Mouse (Mus musculus) heart, embryonic 14.5 days (tissue): ENCODE results near the gene Arhgap10. TPM values are rescaled to one million over a fixed set of nuclear protein-coding genes. Genes with fewer than 3 reads are reported as not detected.

Experiments
- ATAC-seq: fragments of 200-750 bp; cut with Nextera tagmentation; 2 replicates; pipeline ENCODE4 v1.8.0; 2017; ENCODE audit warnings: low read depth, moderate TSS enrichment; ENCODE audit not compliant: insufficient number of reproducible peaks, insufficient read depth, low FRiP score
- H3K27ac ChIP-seq, 2 experiments: fragments of 200-500 bp in 1 of 2; fragments of 300-500 bp in 1 of 2; sonication (generic) in 1 of 2; replicated peaks in 1 of 2; 2 replicates each; pipeline ENCODE4 v1.5.1; 2012 to 2014; ENCODE audit warnings: low read depth in 2 of 2, low read length in 2 of 2, control low read depth in 1 of 2, mild to moderate bottlenecking in 1 of 2, mixed read lengths in 1 of 2; ENCODE audit not compliant: control insufficient read depth in 1 of 2, insufficient read depth in 1 of 2
- H3K27me3 ChIP-seq: fragments of 300-500 bp; sonication (generic); 2 replicates; pipeline ENCODE4 v1.6.1; 2014; ENCODE audit warnings: mild to moderate bottlenecking, low read length, control low read depth; ENCODE audit not compliant: control insufficient read depth, insufficient read depth
- H3K36me3 ChIP-seq: fragments of 300-500 bp; sonication (generic); 2 replicates; pipeline ENCODE4 v1.6.1; 2014; ENCODE audit warnings: mild to moderate bottlenecking, control low read depth, low read length, mixed read lengths; ENCODE audit not compliant: control insufficient read depth, insufficient read depth
- H3K4me1 ChIP-seq, 2 experiments: fragments of 200-500 bp in 1 of 2; fragments of 300-500 bp in 1 of 2; sonication (generic) in 1 of 2; 2 replicates each; pipeline ENCODE4 v1.6.1; 2012 to 2014; ENCODE audit warnings: low read length in 2 of 2, control low read depth in 1 of 2, mixed read lengths in 1 of 2; ENCODE audit not compliant: control insufficient read depth in 2 of 2, insufficient read depth in 2 of 2
- H3K4me2 ChIP-seq: fragments of 300-500 bp; sonication (generic); 2 replicates; pipeline ENCODE4 v1.6.1; 2014; ENCODE audit warnings: mild to moderate bottlenecking, low read length
- H3K4me3 ChIP-seq, 2 experiments: fragments of 200-500 bp in 1 of 2; fragments of 300-500 bp in 1 of 2; sonication (generic) in 1 of 2; 2 replicates each; pipeline ENCODE4 v1.5.1; 2012 to 2014; ENCODE audit warnings: low read length in 2 of 2, mild to moderate bottlenecking in 2 of 2, control low read depth in 1 of 2, low read depth in 1 of 2, moderate library complexity in 1 of 2; ENCODE audit not compliant: control insufficient read depth in 1 of 2, insufficient read depth in 1 of 2
- H3K9ac ChIP-seq: fragments of 300-500 bp; sonication (generic); 2 replicates; pipeline ENCODE4 v1.6.1; 2014; ENCODE audit warnings: mild to moderate bottlenecking, low read length
- H3K9me3 ChIP-seq: fragments of 300-500 bp; sonication (generic); 2 replicates; pipeline ENCODE4 v1.6.1; 2016; ENCODE audit warnings: low read length, control low read depth; ENCODE audit not compliant: control insufficient read depth
- WGBS: fragments of 180-500 bp; shearing (Covaris S2); extraction: QIAGEN DNeasy Blood & Tissue Kit; methylation state at CpG from one replicate; pipeline ENCODE4 v1.1.7; 2014; 5-methylcytosine and 5-hydroxymethylcytosine counted together
- polyA plus RNA-seq: library from polyadenylated mRNA; unstranded; fragments of >200 nt; fragmentation: Nextera tagmentation; extraction: Ambion mirVana; gene quantifications from 2 replicates; pipeline ENCODE4 v1.2.1, GENCODE M21; 2014

The Arhgap10 gene
- polyA plus RNA-seq, 1 experiment from 2014 or later = 26.2 TPM

- no peak overlapping the region for H3K27ac ChIP-seq
- H3K36me3 ChIP-seq = no peaks in the 10 kb centered on the region
- H3K9me3 ChIP-seq = no peaks in the 10 kb centered on the region
- H3K4me1 ChIP-seq = peaks cover 22 to 38% of the 10 kb centered on the region in 2 experiments
- no peak overlapping the region; the same call in 1 of the 2 replicates for H3K4me2 ChIP-seq
- no peak overlapping the region for H3K9ac ChIP-seq
- no peak for ATAC-seq
- no peaks in the 10 kb centered on the region for H3K27me3 ChIP-seq
- H3K4me3 ChIP-seq = no peak overlapping the region
- WGBS = 88% methylated on average over 8 of the region's 8 CpGs
Measured at GRCm38 (mm10) chr8:77515201-77515600, 2.6 kb downstream of the Arhgap10 start.

DNA sequence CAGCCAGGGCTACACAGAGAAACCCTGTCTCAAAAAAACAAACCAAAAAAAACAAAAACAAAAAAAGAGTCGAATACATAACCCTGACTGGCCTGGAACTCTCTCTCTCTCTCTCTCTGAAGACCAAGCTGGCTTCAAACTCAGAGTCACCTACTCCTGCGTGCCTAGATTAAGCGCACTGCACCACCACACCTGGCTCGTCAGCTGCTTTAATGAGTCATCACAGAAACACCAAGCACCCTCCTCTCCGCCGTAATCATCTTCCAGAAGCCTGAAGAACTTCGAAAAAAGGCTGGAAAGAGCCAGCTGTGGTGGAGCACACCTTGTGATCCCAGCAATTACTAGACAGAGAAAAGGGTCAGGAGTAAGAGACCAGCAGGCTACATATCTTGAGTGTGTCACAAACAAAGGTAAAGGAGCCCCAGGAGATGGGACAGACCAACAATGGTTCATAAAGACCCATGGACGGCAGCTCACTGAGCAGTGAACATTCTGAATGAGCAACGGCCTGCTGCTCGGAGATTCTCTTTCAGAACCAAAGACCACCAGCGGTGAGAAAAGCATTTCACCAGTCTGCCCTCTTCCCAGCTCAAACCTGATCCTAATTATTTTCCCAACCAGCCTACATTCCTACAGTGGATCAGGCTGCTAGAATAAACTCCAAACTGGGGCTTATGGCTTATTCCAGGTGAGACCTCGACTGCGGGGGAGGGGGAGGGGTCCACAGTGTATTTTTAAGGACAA, 5.8 kb downstream of the Arhgap10 start:
- H3K36me3 ChIP-seq = no peaks in the 10 kb centered on the region
- ATAC-seq = no peak
- H3K9ac ChIP-seq = no peak overlapping the region
- H3K27ac ChIP-seq = no peak overlapping the region
- no peak overlapping the region for H3K4me2 ChIP-seq
- H3K4me3 ChIP-seq = no peak overlapping the region
- H3K27me3 ChIP-seq = no peaks in the 10 kb centered on the region
- peaks cover 23 to 29% of the 10 kb centered on the region in 2 experiments for H3K4me1 ChIP-seq
- no peaks in the 10 kb centered on the region for H3K9me3 ChIP-seq
- WGBS = 76% methylated on average over 13 of the region's 13 CpGs

- H3K4me2 ChIP-seq = no peak overlapping the region
- H3K27me3 ChIP-seq = no peaks in the 10 kb centered on the region
- H3K36me3 ChIP-seq = no peaks in the 10 kb centered on the region
- H3K9ac ChIP-seq = no peak overlapping the region
- peaks cover 11 to 17% of the 10 kb centered on the region in 2 experiments for H3K4me1 ChIP-seq
- H3K27ac ChIP-seq = no peak overlapping the region
- no peak overlapping the region for H3K4me3 ChIP-seq
- WGBS = 87% methylated on average over 3 of the region's 3 CpGs
- no peak for ATAC-seq
- H3K9me3 ChIP-seq = no peaks in the 10 kb centered on the region
Measured at GRCm38 (mm10) chr8:77510426-77510825, 7.3 kb downstream of the Arhgap10 start.

DNA sequence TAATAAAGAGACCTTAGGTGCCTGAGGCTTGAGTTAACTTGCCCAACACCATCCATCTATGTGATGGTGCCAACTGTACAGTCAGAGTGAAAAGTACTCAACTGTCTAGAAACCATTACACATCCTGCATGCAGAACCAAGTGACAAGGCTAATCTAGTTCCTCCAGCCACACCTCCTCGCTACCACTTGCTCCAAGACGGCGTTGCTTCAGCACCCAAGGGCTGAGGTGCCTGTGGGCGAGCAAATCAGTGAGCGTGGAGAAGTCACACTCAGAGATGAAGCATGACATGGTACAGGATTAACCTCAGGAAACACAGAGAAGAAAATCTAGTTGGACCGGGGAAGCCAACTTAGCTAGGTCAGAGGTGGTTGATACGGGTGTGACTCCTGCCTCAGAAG, 8.7 kb downstream of the Arhgap10 start:
- no peaks in the 10 kb centered on the region for H3K36me3 ChIP-seq
- no peak overlapping the region for H3K9ac ChIP-seq
- peaks cover 6 to 13% of the 10 kb centered on the region in 2 experiments for H3K4me1 ChIP-seq
- ATAC-seq = no peak
- no peaks in the 10 kb centered on the region for H3K9me3 ChIP-seq
- WGBS = 83% methylated on average over 7 of the region's 7 CpGs
- no peak overlapping the region for H3K27ac ChIP-seq
- H3K27me3 ChIP-seq = no peaks in the 10 kb centered on the region
- no peak overlapping the region for H3K4me3 ChIP-seq
- H3K4me2 ChIP-seq = no peak overlapping the region

DNA sequence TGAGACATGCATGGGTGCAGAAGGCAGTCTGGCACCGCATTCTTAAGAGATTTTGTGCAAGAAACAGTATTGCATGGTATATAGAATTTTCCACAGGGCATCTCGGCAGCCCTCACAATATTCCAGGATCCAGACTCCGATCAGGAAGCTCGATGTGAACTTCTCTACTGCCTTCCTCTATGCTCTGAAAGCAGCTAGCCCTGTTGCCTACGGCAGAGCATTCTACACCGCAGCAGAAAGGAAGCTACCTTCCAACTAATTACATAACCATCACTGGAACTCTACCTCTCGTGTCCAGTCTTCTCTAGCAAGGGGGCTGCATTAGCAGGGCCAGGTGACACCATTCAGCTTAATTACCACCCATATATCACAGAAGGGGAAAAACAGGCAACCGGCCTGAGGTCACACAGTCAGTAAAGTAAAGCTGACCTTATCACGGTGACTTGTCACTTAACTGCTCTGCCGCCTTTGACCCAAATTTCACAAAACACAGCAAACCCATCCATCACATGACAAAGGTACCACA, 10.2 kb downstream of the Arhgap10 start:
- 82% methylated on average over 10 of the region's 10 CpGs for WGBS
- Histone ChIP-seq H3K9me3 (no peaks in the 10 kb centered on the region), H3K9ac (no peak overlapping the region), H3K36me3 (no peaks in the 10 kb centered on the region), H3K4me2 (no peak overlapping the region), H3K27ac (no peak overlapping the region), H3K27me3 (no peaks in the 10 kb centered on the region), H3K4me3 (no peak overlapping the region), H3K4me1 (peaks cover 4 to 6% of the 10 kb centered on the region in 2 experiments; a peak in 3 of 4 replicates)
- no peak for ATAC-seq

DNA sequence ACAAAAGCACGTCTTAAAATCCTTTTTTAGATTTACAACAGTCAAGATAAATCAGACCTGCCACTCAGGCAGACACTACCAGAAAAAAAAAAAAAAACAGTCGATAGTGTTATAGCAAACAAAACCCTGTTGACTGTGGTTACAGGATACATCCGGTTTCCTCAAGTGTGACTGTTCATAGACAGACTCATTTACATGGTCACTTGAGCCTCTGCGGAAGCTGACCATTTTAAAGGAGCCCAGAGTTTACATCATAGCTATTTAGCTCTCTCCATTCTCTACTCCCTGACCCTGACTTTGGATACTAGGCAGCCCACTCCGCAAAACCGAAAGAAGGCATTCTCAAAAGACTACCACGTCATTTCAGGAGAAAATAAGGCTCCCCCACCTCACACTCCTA, 11.2 kb downstream of the Arhgap10 start:
- Histone ChIP-seq H3K4me2 (no peak overlapping the region), H3K27ac (no peak overlapping the region), H3K4me3 (no peak overlapping the region), H3K9ac (no peak overlapping the region), H3K36me3 (no peaks in the 10 kb centered on the region), H3K9me3 (no peaks in the 10 kb centered on the region), H3K4me1 (peaks cover 4 to 6% of the 10 kb centered on the region in 2 experiments; a peak in 2 of 4 replicates), H3K27me3 (no peaks in the 10 kb centered on the region)
- ATAC-seq = no peak
- WGBS = 76% methylated on average over 7 of the region's 7 CpGs

- H3K27me3 ChIP-seq = no peaks in the 10 kb centered on the region
Measured at GRCm38 (mm10) chr8:77502547-77502946, 15.2 kb downstream of the Arhgap10 start.

More at GRCm38 (mm10) chr8:77502547-77502946, 15.2 kb downstream of the Arhgap10 start:
- no peaks in the 10 kb centered on the region for H3K9me3 ChIP-seq
- no peak overlapping the region for H3K27ac ChIP-seq
- no peak overlapping the region for H3K9ac ChIP-seq
- H3K4me2 ChIP-seq = no peak overlapping the region
- H3K36me3 ChIP-seq = no peaks in the 10 kb centered on the region
- H3K4me3 ChIP-seq = no peak overlapping the region
- 83% methylated on average over 6 of the region's 6 CpGs for WGBS
- peaks cover under 1 to 3% of the 10 kb centered on the region in 2 experiments; a peak in 2 of 4 replicates for H3K4me1 ChIP-seq
- no peak for ATAC-seq
